ENCODE assay signal across 17 mouse cellular contexts in genomic region chr4:95867103-95867502, GRCm38 (mm10).
"Had no signal": no experiment of that assay in that cellular context is flagged by ENCODE, and none has a peak within 500 bp of the region (broad histone marks: within the 10 kb centered on the region; RNA-seq: fewer than 3 reads in every experiment).

No protein-coding gene starts in this region.

- H3K27me3 ChIP-seq: kidney, embryonic 15.5 days; lung, embryonic 15.5 days had no signal

- H3K4me3 ChIP-seq: kidney, embryonic 15.5 days; left cerebral cortex, adult 2 months; lung, embryonic 15.5 days; megakaryocyte, embryonic 14.5 days; midbrain, embryonic 10.5 days had no signal

- H3K4me2 ChIP-seq: kidney, embryonic 15.5 days; liver, embryonic 11.5 days; lung, embryonic 15.5 days had no signal

- H3K36me3 ChIP-seq: kidney, embryonic 15.5 days; lung, embryonic 15.5 days; midbrain, embryonic 10.5 days had no signal

- DNase-seq: kidney, adult 8-10 months; kidney, postnatal 10 days; kidney, postnatal 36 days; layer of hippocampus, postnatal 36 days; lung, adult 18-20 months; lung, postnatal 10 days; lung, postnatal 36 days; midbrain, embryonic 14.5 days; thymus, adult 18-20 months; thymus, postnatal 36 days had no signal

- H3K9ac ChIP-seq: kidney, embryonic 15.5 days; liver, embryonic 14.5 days; lung, embryonic 15.5 days had no signal

- H3K27ac ChIP-seq: kidney, embryonic 15.5 days; left cerebral cortex, adult 2 months; liver, embryonic 14.5 days; lung, embryonic 15.5 days; midbrain, embryonic 10.5 days had no signal

- H3K9me3 ChIP-seq: kidney, embryonic 15.5 days; lung, embryonic 15.5 days; megakaryocyte, embryonic 14.5 days; midbrain, embryonic 10.5 days had no signal

- H3K4me1 ChIP-seq: midbrain, embryonic 10.5 days had no signal
